Mouse (Mus musculus) ES-Bruce4 (cell line): ENCODE results near the gene Actl7b. TPM values are rescaled to one million over a fixed set of nuclear protein-coding genes. Genes with fewer than 3 reads are reported as not detected.
A peak's percentile ranks its signal among the peaks of the same experiment; 100 is the strongest.

Experiments used
- H3K27ac ChIP-seq: 2 replicates; pipeline ENCODE4 v1.5.1; 2012; ENCODE audit warnings: low read length, inconsistent platforms; ENCODE audit not compliant: insufficient read depth
- H3K27me3 ChIP-seq: 2 replicates; pipeline ENCODE4 v1.6.1; 2012; ENCODE audit warnings: mild to moderate bottlenecking, low read length, inconsistent platforms; ENCODE audit not compliant: control insufficient read depth, poor library complexity, insufficient read depth, severe bottlenecking
- H3K36me3 ChIP-seq: 2 replicates; pipeline ENCODE4 v1.6.1; 2012; ENCODE audit warnings: inconsistent platforms, mild to moderate bottlenecking, low read length, moderate library complexity; ENCODE audit not compliant: control insufficient read depth, poor library complexity, insufficient read depth, severe bottlenecking
- H3K4me1 ChIP-seq: one replicate; pipeline ENCODE4 v1.8.1; 2011; ENCODE audit warnings: low read length; ENCODE audit not compliant: control insufficient read depth, insufficient read depth
- H3K4me3 ChIP-seq: 2 replicates; pipeline ENCODE4 v1.5.1; 2011; ENCODE audit warnings: low read depth, mild to moderate bottlenecking, low read length
- H3K9ac ChIP-seq: 2 replicates; pipeline ENCODE4 v1.6.1; 2012; ENCODE audit warnings: low read depth, mild to moderate bottlenecking, inconsistent platforms; ENCODE audit not compliant: poor library complexity, severe bottlenecking
- H3K9me3 ChIP-seq: replicated peaks from 2 replicates; pipeline ENCODE4 v1.6.1; 2012; ENCODE audit warnings: mild to moderate bottlenecking, low read length, inconsistent platforms; ENCODE audit not compliant: control insufficient read depth, poor library complexity, insufficient read depth, severe bottlenecking
- CTCF ChIP-seq: IDR thresholded peaks from one replicate; pipeline ENCODE4 v1.8.1; 2011; ENCODE audit warnings: low read depth, low read length
- EP300 ChIP-seq: IDR thresholded peaks from 2 replicates; pipeline ENCODE4 v1.6.1; 2011; ENCODE audit warnings: low read depth, low read length; ENCODE audit not compliant: insufficient read depth
- POLR2A ChIP-seq: IDR thresholded peaks from one replicate; pipeline ENCODE4 v1.8.1; 2011; ENCODE audit warnings: low read length; ENCODE audit not compliant: insufficient read depth
- polyA plus RNA-seq: library from polyadenylated mRNA; stranded (reverse); fragments of >200 nt; gene quantifications from 2 replicates; pipeline ENCODE4 v1.2.4, GENCODE M21; 2011; ENCODE audit warnings: low read depth; ENCODE audit not compliant: missing spikeins, insufficient read depth, insufficient read length

Actl7b gene
- 0.70 TPM in 1 of 2 replicates, not detected in the other for polyA plus RNA-seq

DNA sequence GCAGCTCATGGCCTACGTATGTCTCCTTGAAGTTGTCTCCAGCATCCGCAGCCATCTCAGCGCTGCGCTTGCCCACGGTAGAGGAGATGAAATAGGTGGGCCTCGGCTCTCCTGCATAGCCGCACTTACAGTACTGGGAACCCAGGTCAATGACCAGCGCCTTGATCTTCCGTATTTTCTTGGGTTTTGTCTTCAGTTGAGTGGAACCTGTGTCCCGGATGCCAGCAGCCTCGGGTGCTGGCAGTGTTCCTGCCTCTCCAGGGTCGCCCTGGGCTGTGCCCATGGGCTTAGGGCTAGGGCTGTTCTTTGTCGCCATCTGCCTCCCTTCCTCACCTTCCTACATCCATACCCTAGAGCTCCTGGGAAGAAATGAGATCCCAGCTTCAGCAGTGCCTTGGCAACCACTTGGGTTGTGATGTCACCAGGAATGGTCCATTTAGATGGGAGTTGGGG lies at the start of gene Actl7b:
Gene Actl7b, minus strand, starts transcription at position 403 of the 453 bp plus-strand sequence.
- Histone ChIP-seq H3K4me1 (no peaks in the 10 kb centered on the region), H3K36me3 (no peaks in the 10 kb centered on the region; the same call in none of the 2 replicates), H3K27ac (no peak within 1 kb of the TSS), H3K27me3 (no peaks in the 10 kb centered on the region), H3K9me3 (peaks cover 7% of the 10 kb centered on the region; the same call in 1 of the 2 replicates), H3K9ac (no peak within 1 kb of the TSS), H3K4me3 (peak within 1 kb of the TSS; percentile 36)
- TF ChIP-seq CTCF (no peak), EP300 (no peak)

DNA sequence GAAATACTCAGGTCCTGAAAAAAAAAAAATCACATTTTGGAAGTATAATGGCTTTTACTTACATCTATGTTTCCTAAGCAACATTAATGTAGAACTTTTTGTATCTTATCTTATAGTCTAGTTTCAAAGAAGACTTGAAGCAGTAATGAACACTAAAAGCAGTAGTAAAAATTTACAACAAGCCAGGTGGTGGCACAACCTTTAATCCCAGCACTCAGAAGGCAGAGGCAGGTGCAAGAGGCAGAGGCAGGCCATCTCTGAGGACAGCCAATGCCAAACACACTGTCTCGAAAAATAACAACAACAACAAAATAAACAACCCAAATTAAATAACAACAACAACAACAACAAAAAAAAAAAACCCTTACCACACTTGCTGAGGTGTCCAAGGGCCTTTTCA lies 29.8 kb upstream of the Actl7b start:
- no peak overlapping the region for H3K27ac ChIP-seq
- no peaks in the 10 kb centered on the region for H3K4me1 ChIP-seq
- H3K36me3 ChIP-seq: peaks cover 81% of the 10 kb centered on the region
- no peak overlapping the region for H3K4me3 ChIP-seq
- no peak overlapping the region for H3K9ac ChIP-seq
- TF ChIP-seq CTCF: no peak
- no peak for TF ChIP-seq POLR2A
- TF ChIP-seq EP300: no peak
- H3K27me3 ChIP-seq: no peaks in the 10 kb centered on the region
- no peaks in the 10 kb centered on the region for H3K9me3 ChIP-seq

DNA sequence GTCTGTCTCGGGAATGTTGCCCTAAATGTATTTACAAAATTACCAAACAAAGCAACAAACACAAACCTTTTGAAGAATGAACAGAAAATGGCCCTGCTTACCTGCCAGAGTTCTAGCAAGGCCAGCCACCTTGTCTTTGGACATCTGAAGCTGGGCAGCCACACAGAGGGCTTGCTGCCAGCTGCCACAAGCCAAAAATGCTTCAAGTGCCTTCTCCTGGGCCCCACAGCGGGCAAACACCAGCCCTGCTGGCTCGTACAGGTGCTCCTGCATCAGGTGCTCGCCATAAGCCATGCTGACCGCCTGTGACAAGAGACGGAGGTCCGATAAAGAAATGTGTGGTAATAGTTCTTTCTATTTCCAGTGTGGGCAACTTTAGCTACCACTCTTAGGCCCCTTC lies 27.7 kb upstream of the Actl7b start:
- Histone ChIP-seq H3K4me3 (no peak overlapping the region), H3K9me3 (no peaks in the 10 kb centered on the region), H3K27me3 (no peaks in the 10 kb centered on the region), H3K36me3 (peaks cover 64% of the 10 kb centered on the region), H3K27ac (no peak overlapping the region), H3K4me1 (no peaks in the 10 kb centered on the region), H3K9ac (no peak overlapping the region)
- no peak for TF ChIP-seq EP300
- no peak for TF ChIP-seq CTCF
- no peak for TF ChIP-seq POLR2A

DNA sequence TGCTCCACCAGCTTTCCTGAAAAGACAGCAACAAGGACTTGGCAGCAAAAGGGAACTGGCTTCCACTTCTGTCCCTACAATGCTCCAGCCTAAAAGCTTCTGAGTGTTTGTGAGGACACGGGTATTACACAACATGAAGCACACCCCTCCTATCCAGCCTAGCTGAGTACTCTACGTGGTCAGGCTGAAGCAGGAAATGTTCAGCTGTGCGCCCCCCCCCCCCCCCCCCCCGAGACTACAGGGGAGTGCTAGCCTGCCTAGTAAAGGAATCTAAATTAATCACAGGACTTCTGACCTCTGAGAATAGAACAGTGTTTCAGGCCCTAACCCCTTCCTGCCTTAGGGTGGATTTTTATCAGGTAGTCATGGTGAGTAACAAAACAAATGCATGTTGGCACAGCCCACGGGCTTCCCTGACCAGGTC lies 26.6 kb upstream of the Actl7b start:
- TF ChIP-seq POLR2A (no peak), EP300 (no peak), CTCF (no peak)
- no peaks in the 10 kb centered on the region for H3K9me3 ChIP-seq
- H3K4me3 ChIP-seq: no peak overlapping the region
- peaks cover 62% of the 10 kb centered on the region for H3K36me3 ChIP-seq
- H3K27me3 ChIP-seq: no peaks in the 10 kb centered on the region
- no peaks in the 10 kb centered on the region for H3K4me1 ChIP-seq
- H3K27ac ChIP-seq: no peak overlapping the region
- no peak overlapping the region for H3K9ac ChIP-seq

DNA sequence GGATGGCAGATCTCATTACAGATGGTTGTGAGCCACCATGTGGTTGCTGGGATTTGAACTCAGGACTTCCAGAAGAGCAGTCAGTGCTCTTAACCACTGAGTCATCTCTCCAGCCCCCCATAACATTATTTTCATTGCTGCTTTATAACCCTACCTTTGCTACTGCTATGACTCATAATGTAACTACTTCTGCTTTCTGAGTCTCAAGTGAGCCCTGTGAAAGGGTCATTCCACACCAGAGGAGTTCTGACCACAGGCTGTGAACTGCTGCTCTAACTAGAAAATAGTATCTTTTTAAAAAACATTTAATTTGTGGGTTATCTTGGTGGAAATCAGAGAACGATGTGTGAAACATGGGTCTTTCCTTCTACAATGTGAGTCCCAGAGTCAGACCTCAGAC lies 16.4 kb upstream of the Actl7b start:
- Histone ChIP-seq H3K27ac (no peak overlapping the region), H3K9ac (no peak overlapping the region), H3K4me1 (no peaks in the 10 kb centered on the region), H3K9me3 (no peaks in the 10 kb centered on the region), H3K27me3 (no peaks in the 10 kb centered on the region), H3K4me3 (no peak overlapping the region), H3K36me3 (peaks cover 73% of the 10 kb centered on the region)
- TF ChIP-seq POLR2A (no peak), CTCF (no peak)

DNA sequence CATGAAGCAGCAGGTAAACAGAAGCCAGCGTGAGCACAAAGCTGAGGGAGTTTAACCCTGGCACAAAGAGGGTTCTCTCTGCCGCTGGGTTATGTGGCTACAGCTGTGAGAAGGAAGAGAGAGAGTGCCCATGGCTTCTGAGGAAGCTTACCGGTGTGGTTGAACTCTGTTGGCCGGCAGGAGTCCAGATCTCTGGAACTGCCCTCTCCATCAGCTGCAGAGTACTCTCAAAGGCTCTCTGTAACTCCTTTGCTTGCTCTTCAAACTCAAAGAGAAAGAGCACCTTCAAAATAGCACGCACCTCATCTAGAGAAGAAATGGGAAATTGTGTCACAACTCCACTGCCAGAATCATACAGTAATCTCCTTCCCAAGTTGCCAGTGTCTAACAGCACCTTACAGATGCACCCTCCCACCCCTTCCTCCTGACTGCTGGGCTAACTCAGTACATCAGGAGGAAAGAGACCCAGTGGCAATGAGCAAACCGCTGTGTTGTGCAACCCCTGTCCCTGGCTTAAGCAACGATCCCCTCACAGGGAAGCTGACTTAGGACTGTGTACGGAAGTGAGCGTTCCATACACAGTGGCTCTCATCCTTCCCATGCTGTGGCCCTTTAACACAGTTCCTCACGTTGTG lies 15.8 kb upstream of the Actl7b start:
- no peaks in the 10 kb centered on the region for H3K27me3 ChIP-seq
- TF ChIP-seq EP300 (no peak), POLR2A (no peak), CTCF (no peak)
- peaks cover 67% of the 10 kb centered on the region for H3K36me3 ChIP-seq

More for the DNA sequence above, 15.8 kb upstream of the Actl7b start:
- Histone ChIP-seq H3K27ac (no peak overlapping the region), H3K9me3 (no peaks in the 10 kb centered on the region), H3K9ac (no peak overlapping the region), H3K4me3 (no peak overlapping the region), H3K4me1 (no peaks in the 10 kb centered on the region)
